Mouse (Mus musculus) embryonic facial prominence, embryonic 13.5 days (tissue): ENCODE measurements around the gene Cpne4. TPM values are rescaled to one million over a fixed set of nuclear protein-coding genes. Genes with fewer than 3 reads are reported as not detected.

ENCODE experiments used
- ATAC-seq: fragments of 200-750 bp; cut with Nextera tagmentation; 2 replicates; pipeline ENCODE4 v1.8.0; 2017; ENCODE audit warnings: low read depth; ENCODE audit not compliant: insufficient number of reproducible peaks, insufficient read depth, low FRiP score, low TSS enrichment
- H3K27ac ChIP-seq: fragments of 300-500 bp; sonication (generic); 2 replicates; pipeline ENCODE4 v1.5.1; 2015; ENCODE audit warnings: moderate library complexity, mild to moderate bottlenecking, inconsistent platforms
- H3K27me3 ChIP-seq: fragments of 300-500 bp; sonication (generic); 2 replicates; pipeline ENCODE4 v1.6.1; 2015; ENCODE audit warnings: mild to moderate bottlenecking, inconsistent platforms
- H3K36me3 ChIP-seq: fragments of 300-500 bp; sonication (generic); 2 replicates; pipeline ENCODE4 v1.6.1; 2015; ENCODE audit warnings: mild to moderate bottlenecking, inconsistent platforms
- H3K4me1 ChIP-seq: fragments of 300-500 bp; sonication (generic); 2 replicates; pipeline ENCODE4 v1.6.1; 2015; ENCODE audit warnings: inconsistent platforms
- H3K4me2 ChIP-seq: fragments of 300-500 bp; sonication (generic); 2 replicates; pipeline ENCODE4 v1.6.1; 2015; ENCODE audit warnings: moderate library complexity, mild to moderate bottlenecking, inconsistent platforms
- H3K4me3 ChIP-seq: fragments of 300-500 bp; sonication (generic); 2 replicates; pipeline ENCODE4 v1.5.1; 2015; ENCODE audit warnings: mild to moderate bottlenecking, inconsistent platforms
- H3K9ac ChIP-seq: fragments of 300-500 bp; sonication (generic); 2 replicates; pipeline ENCODE4 v1.6.1; 2015; ENCODE audit warnings: mild to moderate bottlenecking, inconsistent platforms
- H3K9me3 ChIP-seq: fragments of 300-500 bp; sonication (generic); 2 replicates; pipeline ENCODE4 v1.6.1; 2016; ENCODE audit warnings: inconsistent platforms
- WGBS: fragments of 180-500 bp; shearing (Covaris S2); methylation state at CpG from one replicate; pipeline ENCODE4 v1.1.7; 2015; ENCODE audit warnings: mixed read lengths; 5-methylcytosine and 5-hydroxymethylcytosine counted together
- polyA plus RNA-seq: library from polyadenylated mRNA; unstranded; fragments of >200 nt; fragmentation: Nextera tagmentation; extraction: Ambion mirVana; gene quantifications from 2 replicates; pipeline ENCODE4 v1.2.1, GENCODE M21; 2015

Gene Cpne4
- polyA plus RNA-seq: 1.6 and 2.2 TPM in 2 replicates

DNA sequence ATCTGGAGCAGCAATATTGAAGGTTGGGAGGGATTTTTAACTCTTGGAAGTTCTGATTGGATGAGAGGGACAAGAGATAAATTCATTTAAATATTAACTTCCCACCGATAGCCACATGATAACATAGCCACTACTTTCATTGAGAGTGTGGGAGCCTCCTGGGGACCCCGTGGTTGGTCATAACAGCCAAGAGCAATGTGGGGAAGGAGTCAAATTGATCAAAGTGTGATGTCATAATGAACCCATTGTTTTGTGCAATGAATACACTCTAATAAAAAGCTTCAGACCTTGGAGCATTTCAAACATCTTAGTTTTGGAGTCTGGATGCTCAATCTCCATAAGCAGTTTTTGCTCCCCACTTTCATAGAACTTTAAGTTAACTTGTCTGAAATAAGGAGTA lies at the start of gene Cpne4:
Gene Cpne4 (plus strand): TSS at position 301 of the 400 bp plus-strand sequence.
- no peak for ATAC-seq
- H3K4me2 ChIP-seq: no peak within 1 kb of the TSS
- no peaks in the 10 kb centered on the region for H3K9me3 ChIP-seq
- H3K4me1 ChIP-seq: no peaks in the 10 kb centered on the region
- no peak within 1 kb of the TSS for H3K9ac ChIP-seq
- H3K27me3 ChIP-seq: no peaks in the 10 kb centered on the region
- no peak within 1 kb of the TSS for H3K4me3 ChIP-seq
- H3K36me3 ChIP-seq: no peaks in the 10 kb centered on the region
- WGBS: 78% methylated on average over 2 of the region's 2 CpGs
- H3K27ac ChIP-seq: no peak within 1 kb of the TSS

GRCm38 (mm10) chr9:104515187-104515586 lies 31.9 kb upstream of the Cpne4 start:
- no peak overlapping the region for H3K9ac ChIP-seq
- H3K27ac ChIP-seq: no peak overlapping the region
- no peaks in the 10 kb centered on the region for H3K27me3 ChIP-seq
- no peak overlapping the region for H3K4me3 ChIP-seq
- 64% methylated on average over 6 of the region's 6 CpGs for WGBS
- no peaks in the 10 kb centered on the region for H3K9me3 ChIP-seq
- no peaks in the 10 kb centered on the region for H3K36me3 ChIP-seq
- H3K4me2 ChIP-seq: no peak overlapping the region
- no peak for ATAC-seq
- H3K4me1 ChIP-seq: no peaks in the 10 kb centered on the region

DNA sequence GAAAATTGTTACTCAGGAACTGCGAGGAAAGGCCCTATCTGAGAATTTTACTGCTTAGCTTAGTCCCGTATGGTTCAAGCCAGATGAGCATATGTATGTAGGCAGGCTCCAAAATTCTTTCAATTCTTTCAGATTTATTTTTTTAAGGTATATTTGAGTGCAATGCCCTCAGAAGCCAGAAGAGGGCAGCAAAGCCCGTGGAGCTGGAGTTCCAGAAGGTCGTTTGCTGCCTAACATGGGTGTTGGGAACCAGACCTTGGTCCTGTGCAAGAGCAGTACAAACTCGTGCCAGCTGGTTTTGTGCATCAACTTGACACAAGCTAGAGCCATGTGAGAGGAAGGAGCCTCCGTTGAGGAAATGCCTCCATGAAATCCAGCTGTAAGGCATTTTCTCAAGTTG lies 11.6 kb upstream of the Cpne4 start:
- Histone ChIP-seq H3K9me3 (no peaks in the 10 kb centered on the region), H3K4me1 (no peaks in the 10 kb centered on the region), H3K4me3 (no peak overlapping the region), H3K9ac (no peak overlapping the region), H3K4me2 (no peak overlapping the region), H3K27ac (no peak overlapping the region), H3K36me3 (no peaks in the 10 kb centered on the region), H3K27me3 (no peaks in the 10 kb centered on the region)
- 54% methylated on average over 6 of the region's 6 CpGs for WGBS
- no peak for ATAC-seq

GRCm38 (mm10) chr9:104565815-104566214 lies 18.7 kb downstream of the Cpne4 start:
- no peak for ATAC-seq
- H3K4me3 ChIP-seq: no peak overlapping the region
- no peaks in the 10 kb centered on the region for H3K4me1 ChIP-seq
- H3K27me3 ChIP-seq: peaks cover 15% of the 10 kb centered on the region
- H3K36me3 ChIP-seq: no peaks in the 10 kb centered on the region
- no peak overlapping the region for H3K4me2 ChIP-seq
- WGBS: 35% methylated on average over 3 of the region's 3 CpGs
- H3K9me3 ChIP-seq: no peaks in the 10 kb centered on the region
- no peak overlapping the region for H3K9ac ChIP-seq
- no peak overlapping the region for H3K27ac ChIP-seq

GRCm38 (mm10) chr9:104566468-104566867 lies 19.4 kb downstream of the Cpne4 start:
- Histone ChIP-seq H3K36me3 (no peaks in the 10 kb centered on the region), H3K9me3 (no peaks in the 10 kb centered on the region), H3K9ac (no peak overlapping the region), H3K4me2 (no peak overlapping the region), H3K27me3 (peaks cover 22% of the 10 kb centered on the region), H3K4me3 (no peak overlapping the region), H3K27ac (no peak overlapping the region), H3K4me1 (no peaks in the 10 kb centered on the region)
- no peak for ATAC-seq
- 79% methylated on average over 5 of the region's 5 CpGs for whole genome bisulfite sequencing

GRCm38 (mm10) chr9:104567096-104567495 lies 20.0 kb downstream of the Cpne4 start:
- 57% methylated on average over 7 of the region's 7 CpGs for WGBS
- Histone ChIP-seq H3K9ac (no peak overlapping the region), H3K4me3 (no peak overlapping the region), H3K27ac (no peak overlapping the region), H3K36me3 (no peaks in the 10 kb centered on the region), H3K4me2 (no peak overlapping the region), H3K4me1 (no peaks in the 10 kb centered on the region), H3K27me3 (peaks cover 26% of the 10 kb centered on the region), H3K9me3 (no peaks in the 10 kb centered on the region)
- ATAC-seq: no peak

- Histone ChIP-seq H3K36me3 (no peaks in the 10 kb centered on the region), H3K27ac (no peak overlapping the region), H3K4me3 (0 out of 2 replicates have a peak overlapping the region, but pooled peaks have one; percentile 7), H3K4me1 (no peaks in the 10 kb centered on the region), H3K27me3 (peaks cover 29% of the 10 kb centered on the region), H3K4me2 (peak overlapping the region; percentile 37), H3K9me3 (no peaks in the 10 kb centered on the region), H3K9ac (no peak overlapping the region)
- peak; percentile 43; the same call in 1 of the 2 replicates for ATAC-seq
- WGBS: under 1% methylated on average over 25 of the region's 25 CpGs
Observed at GRCm38 (mm10) chr9:104569480-104570167, 22.5 kb downstream of the Cpne4 start.

DNA sequence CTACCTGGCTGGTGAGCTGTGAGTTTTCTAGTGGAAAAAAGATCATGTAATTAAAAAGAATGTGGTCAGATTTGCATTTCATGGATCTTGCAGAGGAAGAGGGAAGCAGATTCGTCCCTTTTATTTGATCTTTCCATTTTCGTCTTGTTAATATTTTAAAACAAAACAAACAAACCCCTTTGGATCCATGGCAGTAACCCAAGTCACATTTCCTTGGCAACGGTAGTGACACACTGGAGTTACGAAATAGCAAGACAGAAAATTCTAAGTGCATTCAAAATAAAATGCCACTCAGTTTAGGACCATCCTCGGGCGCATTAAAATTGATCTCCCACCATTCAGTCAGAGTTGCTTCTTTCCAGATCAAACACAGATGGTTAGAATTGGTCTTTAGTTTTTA lies 25.8 kb downstream of the Cpne4 start:
- no peaks in the 10 kb centered on the region for H3K36me3 ChIP-seq
- no peak overlapping the region for H3K27ac ChIP-seq
- WGBS: 74% methylated on average over 6 of the region's 6 CpGs
- no peak overlapping the region for H3K4me3 ChIP-seq
- H3K9me3 ChIP-seq: no peaks in the 10 kb centered on the region
- no peak for ATAC-seq
- H3K4me2 ChIP-seq: no peak overlapping the region
- no peaks in the 10 kb centered on the region for H3K4me1 ChIP-seq
- peaks cover 29% of the 10 kb centered on the region for H3K27me3 ChIP-seq
- H3K9ac ChIP-seq: no peak overlapping the region

GRCm38 (mm10) chr9:104574476-104574875 lies 27.4 kb downstream of the Cpne4 start:
- no peak for ATAC-seq
- H3K9me3 ChIP-seq: no peaks in the 10 kb centered on the region
- WGBS: 3% methylated on average over 6 of the region's 6 CpGs
- H3K27me3 ChIP-seq: peaks cover 27% of the 10 kb centered on the region
- no peaks in the 10 kb centered on the region for H3K36me3 ChIP-seq
- H3K27ac ChIP-seq: no peak overlapping the region
- H3K4me2 ChIP-seq: no peak overlapping the region
- H3K4me3 ChIP-seq: no peak overlapping the region
- H3K9ac ChIP-seq: no peak overlapping the region
- no peaks in the 10 kb centered on the region for H3K4me1 ChIP-seq

DNA sequence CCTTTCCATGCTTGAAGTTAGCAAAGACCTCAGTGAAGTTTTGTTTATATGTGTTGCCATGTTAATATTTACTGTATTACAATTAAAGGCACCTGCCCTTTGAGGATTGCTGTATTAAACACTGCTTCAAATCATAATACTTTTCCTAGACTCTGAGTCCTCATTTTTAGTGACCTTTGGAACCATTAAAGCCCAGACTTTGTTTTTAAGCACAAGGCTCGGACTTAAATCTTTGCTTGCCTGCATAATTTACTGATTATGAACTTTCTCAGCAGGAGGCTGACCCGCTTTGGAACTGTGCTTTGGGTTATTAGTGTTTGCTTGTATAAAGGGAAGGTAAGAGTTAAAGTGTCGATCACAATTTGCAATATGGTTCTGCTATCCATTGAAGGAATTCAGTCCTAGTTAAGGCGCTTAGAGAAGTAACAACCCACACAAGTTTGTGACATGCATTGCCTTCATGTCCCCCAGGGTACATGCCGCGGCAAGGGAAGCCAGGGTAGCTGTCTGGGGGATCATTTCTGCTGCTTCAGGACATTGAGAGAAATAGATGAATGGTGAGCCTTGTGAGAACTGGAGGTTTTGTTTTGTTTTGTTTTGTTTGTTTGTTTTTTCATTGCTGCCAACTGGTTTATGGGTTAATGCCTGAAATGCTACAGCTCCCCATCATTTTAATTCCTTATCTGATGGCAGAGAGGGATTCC lies 35.0 kb downstream of the Cpne4 start:
- no peak for ATAC-seq
- Histone ChIP-seq H3K27me3 (peaks cover 19% of the 10 kb centered on the region), H3K36me3 (no peaks in the 10 kb centered on the region), H3K4me2 (no peak overlapping the region), H3K27ac (no peak overlapping the region), H3K9me3 (no peaks in the 10 kb centered on the region), H3K9ac (no peak overlapping the region), H3K4me3 (no peak overlapping the region), H3K4me1 (peaks cover 3% of the 10 kb centered on the region; the same call in 1 of the 2 replicates)
- WGBS: 58% methylated on average over 6 of the region's 6 CpGs

- no peak overlapping the region for H3K4me2 ChIP-seq
- peaks cover 19% of the 10 kb centered on the region for H3K27me3 ChIP-seq
- no peak for ATAC-seq
- H3K4me1 ChIP-seq: peaks cover 3% of the 10 kb centered on the region; the same call in 1 of the 2 replicates
- H3K27ac ChIP-seq: no peak overlapping the region
- 26% methylated on average over 6 of the region's 6 CpGs for WGBS
- H3K4me3 ChIP-seq: no peak overlapping the region
- H3K36me3 ChIP-seq: no peaks in the 10 kb centered on the region
- no peaks in the 10 kb centered on the region for H3K9me3 ChIP-seq
- no peak overlapping the region for H3K9ac ChIP-seq
Observed at GRCm38 (mm10) chr9:104582675-104583074, 35.6 kb downstream of the Cpne4 start.

DNA sequence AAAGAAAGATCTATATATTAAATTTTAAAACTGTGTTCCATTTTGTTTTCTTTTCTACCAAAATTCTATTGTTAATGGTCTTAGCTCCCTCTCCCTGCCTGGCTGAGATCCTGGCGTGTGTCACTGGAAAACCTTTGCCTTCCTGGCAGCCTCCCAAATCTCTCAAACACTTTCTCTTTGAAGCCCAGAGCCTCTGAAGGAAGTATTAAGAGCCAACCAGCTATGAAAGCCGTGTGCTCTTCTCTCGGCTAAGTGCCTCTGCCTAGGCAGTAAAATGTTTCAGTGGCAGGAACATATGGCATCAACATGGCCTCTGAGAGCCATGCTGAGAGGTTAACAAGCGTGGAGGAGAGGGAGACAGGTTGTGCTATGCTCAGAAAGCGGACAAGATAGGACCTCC lies 47.5 kb downstream of the Cpne4 start:
- no peak for ATAC-seq

More for the DNA sequence above, 47.5 kb downstream of the Cpne4 start:
- Histone ChIP-seq H3K27me3 (no peaks in the 10 kb centered on the region), H3K36me3 (no peaks in the 10 kb centered on the region), H3K9me3 (no peaks in the 10 kb centered on the region), H3K9ac (no peak overlapping the region), H3K27ac (no peak overlapping the region), H3K4me3 (no peak overlapping the region), H3K4me2 (no peak overlapping the region), H3K4me1 (0 out of 2 replicates have a peak, but pooled peaks cover 3% of the 10 kb centered on the region)
- WGBS: 41% methylated on average over 5 of the region's 5 CpGs
